Mouse (Mus musculus) adrenal gland, adult (tissue): ENCODE measurements around the gene Rassf3.

Experiments
- DNase-seq, 2 experiments: peaks; one replicate each; pipeline ENCODE4 v3.0.0; 2022 to 2023; ENCODE audit warnings: low spot score in 1 of 2; ENCODE audit not compliant: inconsistent age in 2 of 2

Rassf3 gene

GRCm38 (mm10) chr10:121432041-121432634 is 44.0 kb downstream of the Rassf3 start:
- DNase-seq: peak in 1 of 2 experiments; percentile 71

- peak in 1 of 2 experiments; percentile 51 for DNase-seq
Observed at GRCm38 (mm10) chr10:121430764-121431540, 45.2 kb downstream of the Rassf3 start.

- peak in 1 of 2 experiments; percentile 59 for DNase-seq
Observed at GRCm38 (mm10) chr10:121429981-121430682, 46.0 kb downstream of the Rassf3 start.

GRCm38 (mm10) chr10:121429581-121429980 is 46.6 kb downstream of the Rassf3 start:
- no peak for DNase-seq

GRCm38 (mm10) chr10:121429089-121429488 is 47.1 kb downstream of the Rassf3 start:
- DNase-seq: peak in 1 of 2 experiments; percentile 66

DNA sequence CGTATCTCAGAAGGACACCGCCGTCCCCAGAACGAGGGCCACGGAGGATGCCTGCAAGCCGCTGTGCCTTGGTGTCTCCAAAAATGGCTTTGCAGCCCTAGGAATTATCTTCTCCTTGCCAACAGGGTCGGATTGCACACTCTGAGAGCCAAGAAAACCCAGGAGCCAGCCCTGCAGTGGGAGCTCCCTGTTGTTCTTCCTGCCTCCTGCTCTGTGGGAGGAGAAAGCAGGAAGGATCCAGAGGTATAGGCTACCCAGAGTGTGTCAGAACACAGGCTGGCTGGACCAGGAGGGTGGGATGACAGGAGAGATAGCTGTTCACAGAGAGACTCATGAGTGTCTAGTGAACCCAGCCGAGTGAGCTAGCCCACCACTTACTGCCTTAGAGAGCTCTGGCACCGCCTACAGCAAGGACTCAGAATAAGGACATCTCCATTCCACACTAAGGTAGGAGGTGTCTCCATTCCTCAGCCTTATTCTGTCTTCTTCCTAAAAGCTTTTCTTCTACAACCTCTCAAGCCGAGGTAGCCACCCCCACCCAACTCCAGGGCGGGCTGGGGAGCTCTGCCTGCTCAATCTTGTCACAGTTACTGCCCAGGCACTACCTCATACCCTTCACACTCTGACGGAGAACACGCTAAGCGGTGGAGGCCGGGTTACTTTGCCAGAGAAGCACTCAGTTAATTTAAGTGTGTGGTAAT is 48.0 kb downstream of the Rassf3 start:
- no peak for DNase-seq

GRCm38 (mm10) chr10:121427136-121427535 is 49.0 kb downstream of the Rassf3 start:
- DNase-seq: peak in 1 of 2 experiments; percentile 61

DNA sequence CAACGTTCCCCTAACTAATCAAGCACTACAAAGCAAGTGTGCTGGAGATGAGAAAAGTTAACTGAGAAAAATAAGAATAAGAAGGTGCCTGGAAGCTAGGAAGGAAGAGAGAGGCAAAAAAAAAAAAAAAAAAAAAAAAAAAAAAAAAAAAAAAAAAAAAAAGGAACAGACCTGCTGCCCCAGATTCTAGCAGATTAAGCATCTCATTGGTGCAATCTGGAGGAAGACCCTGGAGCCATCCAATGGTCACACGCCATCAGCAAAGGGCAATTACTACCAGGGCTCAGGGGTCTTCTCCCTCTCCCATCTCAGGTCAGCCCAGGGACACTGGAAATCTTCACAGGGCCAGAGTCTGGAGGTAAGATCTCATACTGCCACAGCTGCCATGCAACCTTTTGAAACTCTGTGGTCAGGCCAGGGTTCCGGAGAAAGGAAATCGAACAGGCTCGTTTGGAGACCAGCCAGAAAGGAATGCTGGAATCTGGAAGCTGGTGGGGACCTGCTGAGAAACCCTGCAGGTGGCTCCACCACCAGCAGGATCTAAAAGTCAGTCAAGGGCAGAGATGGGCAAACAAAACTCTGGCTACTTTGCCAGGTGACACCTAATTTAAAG is 49.6 kb downstream of the Rassf3 start:
- peak in 1 of 2 experiments; percentile 67 for DNase-seq

GRCm38 (mm10) chr10:121425506-121426025 is 50.6 kb downstream of the Rassf3 start:
- no peak for DNase-seq

GRCm38 (mm10) chr10:121425079-121425478 is 51.1 kb downstream of the Rassf3 start:
- no peak for DNase-seq

DNA sequence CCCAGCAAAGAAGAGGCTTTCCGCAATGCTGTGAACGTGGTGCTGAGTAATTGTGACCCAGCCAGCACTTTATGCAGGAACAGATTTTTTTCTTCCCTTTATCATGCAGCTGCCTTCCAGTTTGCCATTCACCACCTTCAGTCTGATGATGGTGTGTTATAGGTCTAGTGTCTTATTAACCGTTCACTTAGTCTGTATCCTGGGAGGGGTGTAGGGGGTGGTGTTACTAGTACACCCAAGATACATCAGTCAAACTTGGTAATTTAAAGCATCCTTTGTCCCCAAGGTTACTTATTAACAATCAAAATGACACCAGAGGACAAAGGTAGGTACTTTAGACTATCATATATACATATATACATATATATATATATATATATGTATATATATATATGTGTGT is 51.7 kb downstream of the Rassf3 start:
- no peak for DNase-seq

DNA sequence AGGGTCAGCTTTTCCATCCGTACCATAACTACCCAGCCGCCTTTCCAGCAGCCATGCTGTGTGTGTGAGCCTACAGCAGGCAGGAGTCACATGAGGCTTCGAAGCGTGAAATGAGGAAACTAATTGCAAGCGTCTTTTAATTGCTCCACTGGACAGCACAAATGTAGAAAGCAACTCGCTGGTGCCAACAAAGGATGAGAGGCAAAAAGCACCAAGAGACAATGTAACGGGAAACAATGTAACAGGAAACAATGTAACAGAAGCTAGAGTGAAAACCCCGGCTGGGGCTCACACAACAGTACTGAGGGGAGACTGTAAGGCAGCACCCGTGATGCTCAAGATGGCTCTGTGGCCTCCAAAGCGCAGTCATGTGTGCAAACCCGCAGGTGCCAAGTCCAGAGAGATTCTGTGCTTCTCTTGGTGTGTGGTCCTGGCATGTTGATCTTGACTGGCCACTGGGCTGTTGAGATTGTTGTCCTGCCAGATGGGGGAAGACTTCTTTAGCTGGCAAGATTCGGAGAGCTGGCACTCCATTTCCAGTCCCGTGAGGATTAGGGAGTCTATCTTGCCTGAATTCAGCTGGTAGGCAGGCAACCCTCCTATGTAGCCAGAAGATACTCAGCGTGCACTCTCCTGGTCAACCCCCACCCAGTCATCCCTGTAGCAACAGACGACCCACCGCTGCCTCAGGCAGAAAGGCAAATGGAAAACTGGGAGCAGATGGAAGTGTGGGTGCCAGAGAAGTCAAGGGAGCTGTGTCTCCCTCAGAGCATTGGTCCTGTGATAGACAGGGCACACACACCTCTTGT is 52.4 kb downstream of the Rassf3 start:
- no peak for DNase-seq

- no peak for DNase-seq
Observed at GRCm38 (mm10) chr10:121422294-121422693, 53.9 kb downstream of the Rassf3 start.

GRCm38 (mm10) chr10:121421657-121422290 is 54.4 kb downstream of the Rassf3 start:
- DNase-seq: no peak

- no peak for DNase-seq
Observed at GRCm38 (mm10) chr10:121421023-121421422, 55.1 kb downstream of the Rassf3 start.

DNA sequence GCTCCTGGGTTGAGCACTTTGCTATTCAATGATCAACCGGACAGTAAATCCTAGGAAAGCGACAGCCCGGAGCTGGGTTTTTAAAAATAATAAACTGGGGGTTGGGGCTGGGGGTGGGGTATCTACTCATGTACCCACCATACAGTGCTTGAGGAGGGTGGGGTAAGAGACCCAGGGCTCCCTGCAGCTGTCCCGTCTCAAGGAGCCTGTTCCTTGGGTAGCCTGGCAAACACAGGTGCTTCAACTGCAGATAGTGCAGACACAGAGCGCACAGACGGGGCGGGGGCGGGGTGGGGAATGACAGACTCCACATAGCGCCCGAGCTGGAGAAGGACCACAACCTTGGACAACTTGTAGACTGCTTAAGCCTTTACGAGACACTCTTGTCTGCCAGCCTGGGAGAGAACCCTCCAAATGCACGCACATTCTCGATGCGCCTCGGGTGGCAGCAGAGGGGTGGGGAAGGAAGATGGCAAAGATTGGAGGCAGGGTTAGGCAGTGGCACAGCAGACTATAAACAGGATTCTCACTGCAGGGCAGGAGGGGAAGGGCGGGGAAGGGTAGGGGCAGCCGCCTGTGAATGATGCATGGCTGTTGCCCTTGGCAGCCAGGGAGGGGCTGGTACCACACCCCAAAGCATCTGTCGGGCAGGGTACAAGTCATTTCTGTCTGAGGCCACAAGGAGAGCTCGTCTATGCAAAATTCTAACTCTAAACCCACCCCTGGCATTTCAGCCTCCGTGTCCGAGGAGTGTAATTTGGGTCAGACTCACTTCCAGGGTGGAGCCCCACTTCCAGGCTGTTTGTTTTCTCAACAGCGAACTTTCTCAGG is 56.3 kb downstream of the Rassf3 start:
- DNase-seq: no peak

DNA sequence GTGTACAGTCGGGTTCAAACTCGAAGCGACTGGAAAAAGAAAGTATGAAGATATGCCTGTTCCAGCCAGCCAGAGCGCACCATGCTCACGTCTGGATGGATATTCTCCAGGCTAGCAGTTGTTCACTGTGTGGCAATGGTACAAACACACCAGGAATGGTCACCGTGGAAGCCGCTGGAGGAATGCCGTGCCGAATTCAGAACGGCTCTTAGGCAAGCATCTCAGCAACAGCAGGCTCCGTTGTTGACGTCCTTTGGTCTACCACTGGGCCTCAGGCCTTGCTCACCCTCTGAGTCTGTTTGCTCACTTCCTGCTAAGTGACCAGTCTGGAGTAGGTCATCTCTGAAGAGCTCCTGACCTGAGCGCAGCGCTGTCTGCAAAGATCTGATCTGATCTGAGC is 57.3 kb downstream of the Rassf3 start:
- no peak for DNase-seq

DNA sequence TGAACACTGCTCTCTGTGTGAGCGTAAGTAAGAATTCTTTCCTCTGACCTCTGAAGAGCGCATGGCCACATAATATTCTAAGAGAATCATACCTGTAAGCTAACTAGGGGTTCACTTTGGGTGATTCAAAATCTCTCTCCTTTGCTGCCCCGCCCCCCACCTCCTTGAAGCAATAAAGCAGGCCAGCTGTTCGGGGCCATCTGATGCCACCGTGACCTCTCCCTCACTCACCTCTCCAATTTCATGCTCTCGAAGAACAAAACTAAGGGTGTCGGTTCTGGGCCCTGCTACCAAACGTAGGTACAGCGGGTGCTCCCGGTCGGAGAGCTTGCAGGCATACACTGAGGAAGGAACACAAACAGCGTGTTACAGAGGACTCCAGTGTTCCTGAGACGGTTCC is 62.0 kb downstream of the Rassf3 start:
- no peak for DNase-seq
